Mouse (Mus musculus): ENCODE results near the gene Atg14.
"Not testable (repeated sequence)": the region's sequence is repeated elsewhere in the genome, so short reads cannot be mapped to it uniquely, and the experiment has no call there.

Gene Atg14

DNA sequence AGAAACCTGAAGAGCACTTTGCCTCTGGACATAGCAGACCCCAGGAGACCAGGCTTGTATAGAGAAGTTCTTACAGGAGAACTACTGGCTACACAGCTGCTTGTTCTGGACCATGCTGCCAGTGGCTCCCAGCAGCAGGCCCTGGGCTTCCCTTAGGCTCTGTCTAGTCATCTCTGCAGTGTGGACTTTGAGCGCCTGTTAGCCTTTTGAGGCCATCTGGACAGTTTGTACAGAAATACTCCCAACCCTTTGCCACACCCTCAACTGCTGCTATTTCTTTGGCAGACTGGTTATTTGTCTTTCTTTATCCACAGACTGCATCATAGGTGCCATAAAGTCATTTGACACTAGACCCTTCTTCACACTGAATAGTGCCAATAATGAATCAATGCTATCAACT is 35.4 kb downstream of the Atg14 start:
- TF ChIP-seq POU5F1 (IDR thresholded peaks at IDR 0.05; ENCODE audit: borderline replicate concordance, low read length) (no peak), NANOG (IDR thresholded peaks at IDR 0.05; ENCODE audit: borderline replicate concordance, low read length) (no peak), CTCF (conservative IDR thresholded peaks at IDR 0.05; ENCODE audit: low read length) (no peak)
- H3K4me3 ChIP-seq (replicated peaks; ENCODE audit: low read length), result no peak overlapping the region
- no peaks in the 10 kb centered on the region for H3K9me3 ChIP-seq (ENCODE audit: low read length)
- no peaks in the 10 kb centered on the region for H3K27me3 ChIP-seq (ENCODE audit: insufficient read depth, low read length)
- H3K36me3 ChIP-seq (ENCODE audit: insufficient read depth, low read length), result peaks cover 14% of the 10 kb centered on the region
- H3K4me1 ChIP-seq (replicated peaks; ENCODE audit: low read depth, low read length), result peaks cover 65% of the 10 kb centered on the region

- Histone ChIP-seq H3K4me1 (replicated peaks; ENCODE audit: low read depth, low read length) (peaks cover 58% of the 10 kb centered on the region), H3K36me3 (ENCODE audit: insufficient read depth, low read length) (peaks cover 17% of the 10 kb centered on the region), H3K4me3 (replicated peaks; ENCODE audit: low read length) (no peak overlapping the region), H3K27me3 (ENCODE audit: insufficient read depth, low read length) (no peaks in the 10 kb centered on the region), H3K9me3 (ENCODE audit: low read length) (no peaks in the 10 kb centered on the region)
- TF ChIP-seq NANOG (IDR thresholded peaks at IDR 0.05; ENCODE audit: borderline replicate concordance, low read length), result no peak
- no peak for TF ChIP-seq POU5F1 (IDR thresholded peaks at IDR 0.05; ENCODE audit: borderline replicate concordance, low read length)
- TF ChIP-seq CTCF (conservative IDR thresholded peaks at IDR 0.05; ENCODE audit: low read length), result no peak
Observed at GRCm38 (mm10) chr14:47534176-47534525, 36.3 kb downstream of the Atg14 start.

- TF ChIP-seq CTCF (conservative IDR thresholded peaks at IDR 0.05; ENCODE audit: low read length), result peak; percentile 33
- TF ChIP-seq NANOG (IDR thresholded peaks at IDR 0.05; ENCODE audit: borderline replicate concordance, low read length), result no peak
- Histone ChIP-seq H3K4me3 (replicated peaks; ENCODE audit: low read length) (no peak overlapping the region), H3K9me3 (ENCODE audit: low read length) (no peaks in the 10 kb centered on the region), H3K36me3 (ENCODE audit: insufficient read depth, low read length) (peaks cover 18% of the 10 kb centered on the region), H3K27me3 (ENCODE audit: insufficient read depth, low read length) (no peaks in the 10 kb centered on the region), H3K4me1 (replicated peaks; ENCODE audit: low read depth, low read length) (peaks cover 54% of the 10 kb centered on the region)
Observed at GRCm38 (mm10) chr14:47533365-47534175, 36.9 kb downstream of the Atg14 start.

DNA sequence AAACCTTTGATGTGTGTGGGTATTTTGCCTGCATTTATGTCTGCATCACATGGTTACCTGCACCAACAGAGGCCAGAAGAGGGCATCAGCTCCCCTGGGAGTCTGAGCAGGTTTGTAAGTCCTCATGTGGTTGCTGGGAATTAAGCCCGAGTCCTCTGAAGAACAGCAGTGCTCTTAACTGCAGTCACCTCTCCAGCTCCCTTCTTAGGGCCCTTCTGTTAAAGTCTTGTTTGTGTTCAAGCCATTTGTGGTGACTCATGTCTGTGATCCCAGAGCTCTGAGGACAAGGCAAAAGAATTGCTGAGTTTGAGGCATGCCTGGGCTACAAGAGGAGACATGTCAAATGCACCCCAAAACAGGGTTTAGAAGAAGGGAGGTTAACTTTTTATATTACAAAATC is 38.0 kb downstream of the Atg14 start:
- H3K4me1 ChIP-seq (replicated peaks; ENCODE audit: low read depth, low read length), result peaks cover 43% of the 10 kb centered on the region
- no peaks in the 10 kb centered on the region for H3K9me3 ChIP-seq (ENCODE audit: low read length)
- H3K4me3 ChIP-seq (replicated peaks; ENCODE audit: low read length), result no peak overlapping the region
- peaks cover 26% of the 10 kb centered on the region for H3K36me3 ChIP-seq (ENCODE audit: insufficient read depth, low read length)
- no peaks in the 10 kb centered on the region for H3K27me3 ChIP-seq (ENCODE audit: insufficient read depth, low read length)
- TF ChIP-seq CTCF (conservative IDR thresholded peaks at IDR 0.05; ENCODE audit: low read length) (no peak), POU5F1 (IDR thresholded peaks at IDR 0.05; ENCODE audit: borderline replicate concordance, low read length) (no peak), NANOG (IDR thresholded peaks at IDR 0.05; ENCODE audit: borderline replicate concordance, low read length) (no peak)

DNA sequence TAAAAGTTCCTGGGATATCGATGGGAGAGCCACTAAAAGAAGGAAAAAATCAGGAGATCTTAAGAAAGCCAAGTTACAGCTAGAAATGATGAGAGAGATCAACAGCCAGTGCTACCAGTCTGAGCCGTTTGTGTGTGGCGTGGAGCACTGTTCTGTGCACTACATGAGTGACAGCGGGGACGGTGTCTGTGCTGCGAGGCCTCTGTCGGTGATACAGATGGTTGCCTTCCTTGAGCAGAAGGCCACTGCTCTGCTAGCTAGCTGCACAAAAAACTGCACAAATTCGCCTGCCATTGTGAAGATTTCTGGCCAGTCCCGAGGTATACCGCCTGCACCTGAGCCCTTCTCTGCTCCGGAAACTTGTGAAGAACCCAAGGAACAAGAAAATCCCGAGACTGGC is 40.9 kb downstream of the Atg14 start:
- peaks cover 27% of the 10 kb centered on the region for H3K4me1 ChIP-seq (replicated peaks; ENCODE audit: low read depth, low read length)
- not testable (repeated sequence) for H3K27me3 ChIP-seq (ENCODE audit: insufficient read depth, low read length); H3K9me3 ChIP-seq (ENCODE audit: low read length); H3K4me3 ChIP-seq (replicated peaks; ENCODE audit: low read length)
- peaks cover 37% of the 10 kb centered on the region for H3K36me3 ChIP-seq (ENCODE audit: insufficient read depth, low read length)

- Histone ChIP-seq H3K9me3 (ENCODE audit: low read length) (no peaks in the 10 kb centered on the region), H3K4me1 (replicated peaks; ENCODE audit: low read depth, low read length) (peaks cover 23% of the 10 kb centered on the region), H3K36me3 (ENCODE audit: insufficient read depth, low read length) (peaks cover 37% of the 10 kb centered on the region), H3K4me3 (replicated peaks; ENCODE audit: low read length) (no peak overlapping the region), H3K27me3 (ENCODE audit: insufficient read depth, low read length) (no peaks in the 10 kb centered on the region)
- TF ChIP-seq CTCF (conservative IDR thresholded peaks at IDR 0.05; ENCODE audit: low read length) (peak; percentile 79), NANOG (IDR thresholded peaks at IDR 0.05; ENCODE audit: borderline replicate concordance, low read length) (no peak), POU5F1 (IDR thresholded peaks at IDR 0.05; ENCODE audit: borderline replicate concordance, low read length) (no peak)
Observed at GRCm38 (mm10) chr14:47529019-47529418, 41.4 kb downstream of the Atg14 start.

DNA sequence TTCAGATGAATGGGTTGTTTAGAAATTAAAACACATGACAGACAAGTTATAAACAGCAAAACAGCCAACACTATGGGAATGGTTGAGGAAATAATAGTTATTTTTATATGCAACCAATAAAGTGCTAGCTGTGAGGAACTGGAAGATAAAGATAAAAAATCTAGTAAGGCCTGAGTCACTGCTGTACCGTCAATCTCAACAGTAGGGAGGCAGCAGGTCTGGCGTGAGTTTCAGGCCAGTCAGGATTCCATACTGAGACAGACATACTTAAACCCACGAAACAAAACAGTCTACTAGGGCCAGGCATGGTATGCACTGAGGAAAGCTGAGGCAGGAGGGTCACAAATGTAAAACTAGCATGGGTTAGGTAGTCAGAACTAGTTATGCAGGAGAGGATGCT is 42.2 kb downstream of the Atg14 start:
- no peaks in the 10 kb centered on the region for H3K9me3 ChIP-seq (ENCODE audit: low read length)
- no peak overlapping the region for H3K4me3 ChIP-seq (replicated peaks; ENCODE audit: low read length)
- TF ChIP-seq CTCF (conservative IDR thresholded peaks at IDR 0.05; ENCODE audit: low read length), result no peak
- no peak for TF ChIP-seq POU5F1 (IDR thresholded peaks at IDR 0.05; ENCODE audit: borderline replicate concordance, low read length)
- no peak for TF ChIP-seq NANOG (IDR thresholded peaks at IDR 0.05; ENCODE audit: borderline replicate concordance, low read length)
- no peaks in the 10 kb centered on the region for H3K27me3 ChIP-seq (ENCODE audit: insufficient read depth, low read length)
- H3K4me1 ChIP-seq (replicated peaks; ENCODE audit: low read depth, low read length), result peaks cover 17% of the 10 kb centered on the region
- H3K36me3 ChIP-seq (ENCODE audit: insufficient read depth, low read length), result peaks cover 37% of the 10 kb centered on the region

GRCm38 (mm10) chr14:47527833-47528232 is 42.6 kb downstream of the Atg14 start:
- H3K4me3 ChIP-seq (replicated peaks; ENCODE audit: low read length), result no peak overlapping the region
- no peak for TF ChIP-seq POU5F1 (IDR thresholded peaks at IDR 0.05; ENCODE audit: borderline replicate concordance, low read length)
- TF ChIP-seq CTCF (conservative IDR thresholded peaks at IDR 0.05; ENCODE audit: low read length), result no peak
- TF ChIP-seq NANOG (IDR thresholded peaks at IDR 0.05; ENCODE audit: borderline replicate concordance, low read length), result no peak
- no peaks in the 10 kb centered on the region for H3K9me3 ChIP-seq (ENCODE audit: low read length)
- H3K36me3 ChIP-seq (ENCODE audit: insufficient read depth, low read length), result peaks cover 37% of the 10 kb centered on the region
- peaks cover 13% of the 10 kb centered on the region for H3K4me1 ChIP-seq (replicated peaks; ENCODE audit: low read depth, low read length)
- no peaks in the 10 kb centered on the region for H3K27me3 ChIP-seq (ENCODE audit: insufficient read depth, low read length)

DNA sequence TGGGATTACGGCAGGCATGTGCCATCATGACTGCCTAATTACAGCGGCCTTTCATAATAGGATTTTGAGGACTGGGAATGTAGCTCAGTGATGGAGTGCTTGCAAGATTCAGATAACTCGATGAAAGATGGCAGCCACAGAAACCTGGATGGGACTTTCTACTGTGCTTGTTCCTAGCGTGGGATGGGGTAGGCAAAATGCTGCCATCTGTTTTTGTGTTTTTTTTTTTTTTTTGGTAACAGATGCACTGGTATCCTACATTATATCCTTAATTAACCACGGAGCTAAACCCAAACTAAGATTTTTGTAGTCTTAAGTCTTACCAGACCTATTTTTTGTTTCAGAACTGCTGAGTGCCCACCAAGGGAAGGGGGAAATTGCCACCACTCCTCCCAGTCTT is 44.6 kb downstream of the Atg14 start:
- peaks cover 32% of the 10 kb centered on the region for H3K36me3 ChIP-seq (ENCODE audit: insufficient read depth, low read length)
- 0 out of 2 replicates have a peak, but pooled peaks cover 2% of the 10 kb centered on the region for H3K4me1 ChIP-seq (replicated peaks; ENCODE audit: low read depth, low read length)
- no peaks in the 10 kb centered on the region for H3K9me3 ChIP-seq (ENCODE audit: low read length)
- no peak for TF ChIP-seq NANOG (IDR thresholded peaks at IDR 0.05; ENCODE audit: borderline replicate concordance, low read length)
- no peak for TF ChIP-seq CTCF (conservative IDR thresholded peaks at IDR 0.05; ENCODE audit: low read length)
- no peak for TF ChIP-seq POU5F1 (IDR thresholded peaks at IDR 0.05; ENCODE audit: borderline replicate concordance, low read length)
- H3K27me3 ChIP-seq (ENCODE audit: insufficient read depth, low read length), result no peaks in the 10 kb centered on the region
- no peak overlapping the region for H3K4me3 ChIP-seq (replicated peaks; ENCODE audit: low read length)

Measured in E14TG2a.4 (cell line).